Comparison of ENCODE assay signal across 12 mouse cellular contexts in the genomic region with DNA sequence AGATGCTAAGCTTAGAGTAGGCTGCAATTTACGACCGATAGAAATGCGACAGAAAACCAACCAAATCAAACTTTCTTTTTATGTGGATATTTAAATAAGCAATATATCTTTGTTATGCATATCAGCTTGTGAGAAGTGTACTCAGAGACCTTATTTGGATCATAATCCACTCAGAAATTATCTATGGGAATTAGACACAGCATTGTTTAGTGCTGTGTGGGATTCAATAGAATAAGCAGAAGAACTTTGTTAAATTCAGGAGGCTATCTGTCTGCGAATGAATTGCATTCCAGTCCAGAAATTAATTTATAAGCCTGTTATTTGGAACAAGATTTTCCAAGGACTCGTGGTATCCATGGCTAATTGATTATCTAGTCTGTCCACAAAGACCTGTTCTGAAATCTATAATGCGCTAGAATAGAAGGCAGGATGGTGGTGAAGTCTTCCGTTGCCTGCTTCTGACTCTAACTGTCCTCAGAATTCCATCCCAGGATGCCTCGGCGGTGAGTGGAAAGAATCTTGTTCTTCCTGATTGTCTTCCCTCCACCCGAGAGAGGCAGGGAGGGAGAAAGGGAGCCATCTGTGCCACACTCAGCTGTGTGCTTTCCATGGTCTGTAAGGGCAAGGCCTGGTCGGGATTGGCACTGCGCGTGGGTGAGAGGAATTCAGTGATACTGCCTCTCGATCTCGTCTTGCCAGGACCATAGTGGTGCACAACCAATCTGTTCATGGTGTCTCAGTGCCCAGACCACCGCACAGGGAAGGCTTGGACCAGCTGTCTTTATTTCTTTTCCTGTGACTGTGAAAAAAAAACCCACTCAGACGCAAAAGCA. TPM values are rescaled to one million over a fixed set of nuclear protein-coding genes. Genes with fewer than 3 reads are reported as not detected.
DNase-seq lines count a peak whose midpoint lies in the region; ATAC-seq lines count a peak whose summit lies in the region.
"Had no signal": no experiment of that assay in that cellular context is flagged by ENCODE, and none has a peak within 500 bp of the region (broad histone marks: within the 10 kb centered on the region; RNA-seq: fewer than 3 reads in every experiment).

No protein-coding gene starts in this region.

- H3K9ac ChIP-seq in hindbrain, embryonic 11.5 days (ENCODE audit: low read depth, low read length), result no peak overlapping the region
- no peak overlapping the region for H3K9ac ChIP-seq in midbrain, embryonic 15.5 days
- H3K9ac ChIP-seq: lung, embryonic 15.5 days had no signal

- peak overlapping the region; percentile 4; the same call in 1 of the 2 replicates for H3K27ac ChIP-seq in hindbrain, embryonic 11.5 days (ENCODE audit: low read depth, low read length)
- peak overlapping the region; percentile 45; the same call in 1 of the 2 replicates for H3K27ac ChIP-seq in midbrain, embryonic 15.5 days
- H3K27ac ChIP-seq: lung, embryonic 15.5 days had no signal

- H3K4me2 ChIP-seq in hindbrain, embryonic 11.5 days (replicated peaks; ENCODE audit: low read depth, low read length), result no peak overlapping the region
- H3K4me2 ChIP-seq in midbrain, embryonic 15.5 days, result no peak overlapping the region
- H3K4me2 ChIP-seq: lung, embryonic 15.5 days had no signal

- DNase-seq in left cerebral cortex, postnatal 4 days, result peak; percentile 87
- DNase-seq in left cerebral cortex, postnatal 14 days (ENCODE audit: low spot score in 2 of 2), result no peak
- peak; percentile 36 for DNase-seq in cerebellum, adult 9-10 months
- peak; percentile 34 for DNase-seq in hindbrain, embryonic 11.5 days (ENCODE audit: low spot score)
- DNase-seq in adrenal gland, postnatal 36 days, result no peak
- no peak for DNase-seq in testis, postnatal 10 days (ENCODE audit: low spot score)
- no peak for DNase-seq in kidney, adult 11 months
- DNase-seq: adrenal gland, adult 2 months; heart, adult 18-20 months; thymus, postnatal 14 days had no signal

- H3K4me1 ChIP-seq in hindbrain, embryonic 11.5 days (replicated peaks; ENCODE audit: control insufficient read depth, insufficient read depth, low read length), result peaks cover 6% of the 10 kb centered on the region
- H3K4me1 ChIP-seq in midbrain, embryonic 15.5 days, result peaks cover 17% of the 10 kb centered on the region

- H3K27me3 ChIP-seq in hindbrain, embryonic 11.5 days (ENCODE audit: control insufficient read depth, insufficient read depth, low read length), result no peaks in the 10 kb centered on the region
- H3K27me3 ChIP-seq in midbrain, embryonic 15.5 days (replicated peaks), result no peaks in the 10 kb centered on the region
- H3K27me3 ChIP-seq: lung, embryonic 15.5 days had no signal

- peak; percentile 55 for ATAC-seq in hindbrain, embryonic 11.5 days (ENCODE audit: low FRiP score)
- peak; percentile 47; the same call in 1 of the 2 replicates for ATAC-seq in midbrain, embryonic 15.5 days (replicated peaks)

- H3K4me3 ChIP-seq in hindbrain, embryonic 11.5 days (ENCODE audit: low read depth, low read length), result no peak overlapping the region
- no peak overlapping the region for H3K4me3 ChIP-seq in midbrain, embryonic 15.5 days
- H3K4me3 ChIP-seq: lung, embryonic 15.5 days had no signal

- no peaks in the 10 kb centered on the region for H3K9me3 ChIP-seq in hindbrain, embryonic 11.5 days (ENCODE audit: control insufficient read depth, low read length)
- no peaks in the 10 kb centered on the region for H3K9me3 ChIP-seq in midbrain, embryonic 15.5 days
- H3K9me3 ChIP-seq: lung, embryonic 15.5 days had no signal

- WGBS in hindbrain, embryonic 11.5 days, result 65% methylated on average over 17 of the region's 17 CpGs
- WGBS in midbrain, embryonic 15.5 days, result 41% methylated on average over 17 of the region's 17 CpGs

- no peaks in the 10 kb centered on the region for H3K36me3 ChIP-seq in hindbrain, embryonic 11.5 days (ENCODE audit: control insufficient read depth, insufficient read depth, low read length)
- no peaks in the 10 kb centered on the region for H3K36me3 ChIP-seq in midbrain, embryonic 15.5 days (replicated peaks)
- H3K36me3 ChIP-seq: lung, embryonic 15.5 days had no signal

- intact Hi-C loops in left cerebral cortex, postnatal 4 days (cut with DNase I), result no loop called here
- intact Hi-C loops in left cerebral cortex, postnatal 14 days (cut with DNase I), result no loop called here

RNA-seq across cellular contexts. Expression of gene Myo10, which starts 52.0 kb away (rescaled TPM):
- 10 to 100 TPM; 40.6 to 45.5 TPM for total RNA-seq in left cerebral cortex, postnatal 4 days (2021)
- total RNA-seq in left cerebral cortex, postnatal 14 days (2021), result 10 to 100 TPM; 44.0 to 48.1 TPM
- polyA plus RNA-seq in hindbrain, embryonic 11.5 days (2014; fragmentation: Nextera tagmentation; extraction: Ambion mirVana), result 39.1 and 45.2 TPM in 2 replicates
- polyA plus RNA-seq in midbrain, embryonic 15.5 days (2015; fragmentation: Nextera tagmentation; extraction: Ambion mirVana), result 28.1 and 30.8 TPM in 2 replicates
- 100 to 1,000 TPM in 1 of 2 experiments, 10 to 100 TPM in 1; 83.3 to 141 TPM for total RNA-seq in adrenal gland, postnatal 36 days (2021)

Comparison
In these comparisons a context has a peak if more than half of its experiments do, and no peak if none do; other contexts are left out.
1. DNase-seq: peak in left cerebral cortex, postnatal 4 days (single experiment), cerebellum, adult 9-10 months (single experiment) and hindbrain, embryonic 11.5 days (single experiment); none in left cerebral cortex, postnatal 14 days (0 of 2), adrenal gland, postnatal 36 days (0 of 2), testis, postnatal 10 days (single experiment) and kidney, adult 11 months (single experiment).